Mouse (Mus musculus): ENCODE measurements at regions not wholly inside any gene's neighbourhood (a gene's known extent, or its start where the extent isn't known, plus 50 kb on each side); places are given as distances from the start of the nearest gene placed in this dataset.

DNA sequence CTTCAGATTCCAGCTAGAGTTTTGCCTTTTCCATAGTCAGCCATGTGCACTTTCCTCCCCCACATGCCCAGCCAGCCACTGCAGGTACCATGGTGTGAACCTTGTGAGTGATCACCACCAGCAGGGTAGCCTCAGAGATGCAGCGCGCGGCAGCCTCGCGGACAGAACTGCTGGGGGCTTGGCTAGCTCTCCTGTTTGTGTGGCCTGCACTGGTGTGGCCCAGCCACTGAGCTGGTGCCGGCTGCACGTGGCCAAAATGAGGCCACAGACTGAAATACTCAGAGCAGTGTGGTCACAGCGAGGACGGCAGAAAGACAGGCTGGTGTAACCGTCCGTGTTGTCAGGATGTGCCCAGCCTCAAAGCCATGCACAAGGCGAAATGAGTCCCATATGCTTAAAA lies 197.4 kb downstream of the Smoc2 start:
- H3K4me3 ChIP-seq, result no peak overlapping the region
- ATAC-seq (replicated peaks), result no peak
- H3K4me2 ChIP-seq (replicated peaks), result no peak overlapping the region
- H3K4me1 ChIP-seq, result peaks cover 3% of the 10 kb centered on the region; the same call in 1 of the 2 replicates
- no peaks in the 10 kb centered on the region for H3K36me3 ChIP-seq
- H3K27ac ChIP-seq (replicated peaks), result no peak overlapping the region
- no peaks in the 10 kb centered on the region for H3K9me3 ChIP-seq
- H3K9ac ChIP-seq (replicated peaks), result no peak overlapping the region
- WGBS, result 89% methylated on average over 12 of the region's 12 CpGs
- H3K27me3 ChIP-seq, result no peaks in the 10 kb centered on the region

DNA sequence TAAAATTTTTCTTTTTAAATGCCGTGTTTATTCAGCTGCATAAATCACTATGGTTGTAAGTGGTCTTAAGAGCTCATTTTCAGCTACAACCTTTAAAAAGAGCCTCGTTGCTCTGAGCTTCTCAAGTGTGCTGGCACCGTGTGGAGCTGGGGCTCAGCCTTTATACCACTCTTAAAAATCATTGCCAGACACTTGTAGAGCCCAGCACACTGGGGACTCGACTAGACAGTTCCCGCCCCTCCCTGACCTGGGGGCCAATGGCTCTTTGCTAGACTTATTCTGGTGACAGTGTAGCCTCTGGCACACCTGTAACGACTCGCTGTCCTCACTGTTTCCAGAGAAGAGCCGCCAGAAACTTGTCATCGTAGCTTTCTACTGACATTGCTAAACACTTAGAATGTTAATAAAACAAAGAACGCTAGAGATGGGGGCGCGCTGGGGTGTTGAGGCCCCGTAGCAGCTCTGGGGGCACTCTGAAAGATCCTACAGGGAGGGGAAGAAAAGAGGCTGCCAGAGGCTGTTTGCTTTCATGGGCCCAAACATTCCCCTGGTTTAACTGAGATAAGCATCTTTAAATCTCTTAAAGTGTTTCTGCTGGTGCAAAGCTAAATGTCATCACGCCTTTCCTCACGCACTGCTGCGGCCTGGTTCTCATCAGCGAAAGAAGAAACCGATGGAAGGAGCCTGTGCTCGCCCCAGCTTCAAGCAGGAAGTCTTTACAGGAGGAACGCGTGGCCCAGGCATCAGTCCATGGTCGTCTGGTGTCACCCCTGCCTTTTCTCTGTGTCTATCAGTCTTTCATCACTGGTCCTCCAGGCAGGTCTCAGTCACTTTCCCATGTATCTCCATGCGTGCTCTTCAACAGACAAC lies 196.7 kb downstream of the Smoc2 start:
- Histone ChIP-seq H3K4me2 (replicated peaks) (no peak overlapping the region), H3K36me3 (no peaks in the 10 kb centered on the region), H3K9me3 (no peaks in the 10 kb centered on the region), H3K27ac (replicated peaks) (no peak overlapping the region), H3K27me3 (no peaks in the 10 kb centered on the region), H3K4me3 (no peak overlapping the region), H3K9ac (replicated peaks) (no peak overlapping the region), H3K4me1 (peaks cover 3% of the 10 kb centered on the region; the same call in 1 of the 2 replicates)
- 68% methylated on average over 23 of the region's 23 CpGs for WGBS
- no peak for ATAC-seq (replicated peaks)

DNA sequence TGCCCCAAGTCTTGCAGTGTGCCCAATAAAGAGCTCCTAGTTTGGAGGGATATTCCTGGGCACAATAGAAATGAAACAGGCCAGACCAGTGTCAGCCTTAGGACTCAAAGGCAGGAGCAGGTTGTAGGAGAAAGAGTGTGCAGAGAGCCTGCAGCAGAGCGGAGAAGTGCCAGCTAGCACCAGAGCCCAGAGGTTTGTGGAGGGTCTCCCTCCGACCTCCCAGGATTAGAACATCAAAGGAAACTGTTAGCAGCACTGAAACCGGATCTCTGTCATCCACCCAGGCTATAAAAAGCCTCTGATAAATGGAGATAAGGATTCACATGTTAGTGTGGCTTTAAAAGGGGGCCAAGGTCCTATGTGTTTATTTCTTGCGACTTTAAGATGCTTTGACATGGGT lies 196.0 kb downstream of the Smoc2 start:
- Histone ChIP-seq H3K4me1 (peaks cover 3% of the 10 kb centered on the region; the same call in 1 of the 2 replicates), H3K4me3 (no peak overlapping the region), H3K36me3 (no peaks in the 10 kb centered on the region), H3K27me3 (no peaks in the 10 kb centered on the region), H3K9me3 (no peaks in the 10 kb centered on the region), H3K27ac (replicated peaks) (no peak overlapping the region), H3K4me2 (replicated peaks) (no peak overlapping the region), H3K9ac (replicated peaks) (no peak overlapping the region)
- WGBS, result 30% methylated on average over 4 of the region's 4 CpGs
- no peak for ATAC-seq (replicated peaks)

DNA sequence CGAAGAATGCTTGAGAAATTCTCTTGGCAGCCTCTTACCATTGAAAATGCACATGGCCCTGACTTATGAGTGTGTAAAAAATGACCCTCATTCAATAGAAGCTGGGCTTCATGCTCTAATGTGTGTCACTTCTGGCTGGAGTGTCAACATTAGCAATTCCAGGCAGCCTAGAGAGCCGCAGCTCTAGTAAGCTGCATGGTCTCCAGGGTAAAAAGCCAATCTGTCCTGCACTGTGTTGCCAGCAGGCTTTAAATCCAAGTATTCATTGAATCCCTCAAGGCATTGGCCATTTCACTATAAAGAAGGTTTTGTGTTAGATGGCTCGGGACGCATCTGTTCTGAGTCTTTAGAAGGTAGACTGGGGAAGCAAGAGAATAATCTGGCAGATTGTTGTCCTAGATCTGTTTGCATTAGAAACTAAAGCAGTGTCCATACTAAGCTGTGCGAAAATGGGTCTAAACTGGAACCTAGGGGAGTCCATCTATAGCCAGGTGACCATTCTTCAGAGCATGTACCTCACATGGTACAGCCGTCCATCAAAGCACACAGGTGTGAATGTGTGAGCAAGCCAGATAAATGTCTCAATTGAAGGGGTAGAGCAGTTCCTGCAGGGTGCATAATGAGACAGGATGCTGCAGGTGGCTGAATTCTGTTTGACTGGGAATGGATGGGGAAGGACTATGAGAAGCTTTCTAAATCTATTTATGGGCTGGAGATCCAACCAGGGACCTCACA lies 189.6 kb downstream of the Smoc2 start:
- Histone ChIP-seq H3K4me2 (replicated peaks) (no peak overlapping the region), H3K9ac (replicated peaks) (no peak overlapping the region), H3K36me3 (no peaks in the 10 kb centered on the region), H3K27ac (replicated peaks) (no peak overlapping the region), H3K27me3 (no peaks in the 10 kb centered on the region), H3K9me3 (no peaks in the 10 kb centered on the region), H3K4me3 (no peak overlapping the region), H3K4me1 (no peaks in the 10 kb centered on the region)
- ATAC-seq (replicated peaks), result no peak
- 67% methylated on average over 6 of the region's 6 CpGs for WGBS

DNA sequence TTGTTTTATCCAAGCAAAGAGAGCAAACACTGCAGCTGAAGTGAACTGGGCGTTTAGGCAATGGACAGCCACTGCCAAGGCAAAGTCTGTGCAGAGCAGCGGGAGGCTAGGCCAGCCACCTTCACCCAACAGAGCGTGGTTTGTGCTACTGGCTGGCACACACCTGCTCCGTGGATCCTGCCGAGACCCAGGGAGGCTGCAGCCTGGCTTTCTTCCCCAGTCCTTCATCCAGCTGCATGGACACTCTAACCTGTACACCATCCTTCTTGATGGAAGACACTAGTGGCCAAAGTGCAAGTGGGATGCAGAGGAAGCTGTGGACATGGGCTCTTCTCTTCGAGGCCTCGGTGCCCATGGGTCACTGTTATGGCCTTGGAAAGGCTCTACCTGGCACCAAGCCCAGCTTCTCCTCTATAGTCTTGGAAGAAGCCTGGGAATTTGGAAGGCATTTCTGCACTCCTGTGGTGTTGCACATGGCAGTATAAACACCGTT lies 176.0 kb downstream of the Smoc2 start:
- 45% methylated on average over 8 of the region's 8 CpGs for WGBS
- Histone ChIP-seq H3K9me3 (no peaks in the 10 kb centered on the region), H3K4me1 (peaks cover 6% of the 10 kb centered on the region), H3K4me3 (no peak overlapping the region), H3K27me3 (no peaks in the 10 kb centered on the region), H3K9ac (replicated peaks) (no peak overlapping the region), H3K4me2 (replicated peaks) (no peak overlapping the region), H3K27ac (replicated peaks) (no peak overlapping the region), H3K36me3 (no peaks in the 10 kb centered on the region)
- peak; percentile 57; the same call in 1 of the 2 replicates for ATAC-seq (replicated peaks)

Data from forebrain, embryonic 15.5 days (tissue).